Mouse (Mus musculus) brain, embryonic 14.5 days (tissue): ENCODE data around the gene Strc.

Source experiments
- CTCF ChIP-seq: fragments of 200-500 bp; IDR thresholded peaks from 2 replicates; pipeline ENCODE4 v1.5.1; 2012; ENCODE audit warnings: inconsistent platforms, mild to moderate bottlenecking, moderate library complexity, borderline replicate concordance; ENCODE audit not compliant: insufficient read depth, insufficient read length; ENCODE audit errors: extremely low read depth
- POLR2A ChIP-seq: fragments of 200-500 bp; IDR thresholded peaks from 2 replicates; pipeline ENCODE4 v1.6.1; 2012; ENCODE audit warnings: mild to moderate bottlenecking, inconsistent platforms, borderline replicate concordance; ENCODE audit not compliant: poor library complexity, insufficient read depth, insufficient read length, severe bottlenecking; ENCODE audit errors: extremely low read depth

- no peak for TF ChIP-seq CTCF
- no peak for TF ChIP-seq POLR2A
These were observed 29.0 kb downstream of the Strc start for GRCm38 (mm10) chr2:121357961-121358360.
